Mouse (Mus musculus) small intestine, adult 2 months (tissue): Measurements from ENCODE around the gene Cyp39a1. TPM values are rescaled to one million over a fixed set of nuclear protein-coding genes. Genes with fewer than 3 reads are reported as not detected.

ENCODE experiments used
- H3K27ac ChIP-seq: fragments of 200-500 bp; 2 replicates; pipeline ENCODE4 v1.5.1; 2012; ENCODE audit warnings: low read depth, low read length, control low read depth, inconsistent platforms; ENCODE audit not compliant: insufficient read depth
- H3K27me3 ChIP-seq: fragments of 200-500 bp; 2 replicates; pipeline ENCODE4 v1.6.1; 2012; ENCODE audit warnings: mild to moderate bottlenecking, moderate library complexity, low read length, inconsistent platforms; ENCODE audit not compliant: control insufficient read depth, insufficient read depth
- H3K36me3 ChIP-seq: fragments of 200-500 bp; 2 replicates; pipeline ENCODE4 v1.6.1; 2012; ENCODE audit warnings: mild to moderate bottlenecking, low read length, control low read depth, inconsistent platforms; ENCODE audit not compliant: control insufficient read depth, insufficient read depth
- H3K4me1 ChIP-seq: fragments of 200-500 bp; 2 replicates; pipeline ENCODE4 v1.6.1; 2012; ENCODE audit warnings: low read length, inconsistent platforms, mixed read lengths; ENCODE audit not compliant: control insufficient read depth, insufficient read depth, insufficient read length
- H3K4me3 ChIP-seq: fragments of 200-500 bp; 2 replicates; pipeline ENCODE4 v1.5.1; 2012; ENCODE audit warnings: low read depth, mild to moderate bottlenecking, control low read depth, inconsistent platforms, low read length, moderate library complexity
- CTCF ChIP-seq: fragments of 200-500 bp; IDR thresholded peaks from 2 replicates; pipeline ENCODE4 v1.5.1; 2012; ENCODE audit warnings: low read depth, mild to moderate bottlenecking, control low read depth, inconsistent platforms, low read length, moderate library complexity, mixed read lengths; ENCODE audit not compliant: insufficient replicate concordance, insufficient read length; ENCODE audit errors: extremely low read depth
- POLR2A ChIP-seq: fragments of 200-500 bp; IDR thresholded peaks from 2 replicates; pipeline ENCODE4 v1.6.1; 2012; ENCODE audit warnings: low read depth, mild to moderate bottlenecking, control low read depth, inconsistent platforms, low read length, moderate library complexity
- WGBS: fragments of 180-500 bp; shearing (Covaris S2); methylation state at CpG from one replicate; pipeline ENCODE4 v1.1.7; 2018; 5-methylcytosine and 5-hydroxymethylcytosine counted together
- polyA plus RNA-seq: library from polyadenylated mRNA; depleted of rRNA; stranded (reverse); fragments of >200 nt; gene quantifications from 2 replicates; pipeline ENCODE4 v1.2.3, GENCODE M21; 2012

The Cyp39a1 gene
- polyA plus RNA-seq, 1 experiment: 0.52 TPM

DNA sequence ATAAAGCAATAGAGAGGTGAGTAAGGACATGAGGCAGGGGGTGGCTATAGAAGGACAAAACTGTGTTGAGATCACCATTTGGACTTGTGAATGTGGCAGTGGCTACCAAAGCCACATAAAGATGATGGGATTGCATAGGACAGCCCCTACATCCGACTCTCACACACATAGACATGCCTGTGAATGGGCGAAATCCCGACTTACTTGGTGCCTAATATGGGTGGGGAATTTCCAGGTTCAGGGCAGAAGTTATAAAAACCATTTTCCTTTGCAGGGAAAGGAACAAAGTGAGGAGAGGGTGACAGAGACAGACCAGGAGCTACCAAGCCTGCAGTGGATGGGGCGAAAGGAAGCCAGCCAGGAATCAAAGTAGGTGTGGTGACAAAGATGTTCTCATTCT, 30.1 kb upstream of the Cyp39a1 start:
- H3K27ac ChIP-seq: no peak overlapping the region
- 89% methylated on average over 4 of the region's 4 CpGs for WGBS

DNA sequence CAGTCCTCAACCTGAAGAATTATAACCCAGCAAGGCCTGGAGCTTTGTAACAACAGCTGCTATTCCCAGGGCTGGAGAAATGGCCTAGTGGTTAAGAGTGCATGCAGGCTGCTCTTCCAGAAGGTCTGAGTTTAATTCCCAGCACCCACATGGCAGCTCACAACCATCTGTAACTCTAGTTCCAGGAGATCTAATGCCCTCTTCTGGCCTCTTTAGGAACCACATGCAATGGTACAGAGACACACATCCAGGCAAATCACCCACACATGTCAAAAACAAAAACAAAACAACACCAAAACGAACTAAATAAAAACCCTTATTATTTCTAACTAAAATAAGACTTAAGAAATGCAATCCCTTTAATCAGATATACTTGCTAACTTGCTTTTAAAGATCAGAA, 26.4 kb upstream of the Cyp39a1 start:
- Histone ChIP-seq H3K36me3 (no peaks in the 10 kb centered on the region; the same call in 1 of the 2 replicates), H3K4me3 (no peak overlapping the region), H3K4me1 (no peaks in the 10 kb centered on the region), H3K27ac (no peak overlapping the region), H3K27me3 (no peaks in the 10 kb centered on the region)
- WGBS: 75% methylated on average over 1 of the region's 1 CpGs
- TF ChIP-seq POLR2A: no peak

More for the DNA sequence above, 30.1 kb upstream of the Cyp39a1 start:
- H3K4me3 ChIP-seq: no peak overlapping the region
- no peaks in the 10 kb centered on the region for H3K27me3 ChIP-seq
- no peaks in the 10 kb centered on the region for H3K4me1 ChIP-seq
- TF ChIP-seq POLR2A: no peak
- no peak for TF ChIP-seq CTCF
- H3K36me3 ChIP-seq: no peaks in the 10 kb centered on the region

DNA sequence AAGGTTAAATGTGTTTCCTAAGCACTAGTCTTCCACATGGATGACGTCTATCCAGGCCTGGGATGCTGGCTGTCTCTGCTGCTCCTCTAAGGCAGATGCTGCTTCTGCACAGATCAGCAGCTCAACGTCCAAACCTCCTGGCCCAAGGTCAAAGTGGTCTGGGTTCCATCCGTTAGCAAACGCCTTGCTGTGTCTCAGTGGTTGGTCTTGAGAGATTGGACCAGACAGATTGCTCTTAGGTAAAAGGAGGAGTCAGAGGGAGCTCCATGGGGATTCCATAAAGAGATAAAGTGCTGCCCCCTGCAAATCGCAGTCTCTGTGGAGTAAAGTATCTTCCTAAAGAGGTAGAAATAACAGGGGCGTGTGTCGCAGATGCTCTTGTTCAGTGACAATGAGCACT, 24.0 kb upstream of the Cyp39a1 start:
- Histone ChIP-seq H3K36me3 (no peaks in the 10 kb centered on the region; the same call in 1 of the 2 replicates), H3K27me3 (no peaks in the 10 kb centered on the region), H3K4me1 (no peaks in the 10 kb centered on the region), H3K27ac (no peak overlapping the region), H3K4me3 (no peak overlapping the region)
- no peak for TF ChIP-seq POLR2A
- TF ChIP-seq CTCF: no peak
- 82% methylated on average over 7 of the region's 7 CpGs for WGBS

DNA sequence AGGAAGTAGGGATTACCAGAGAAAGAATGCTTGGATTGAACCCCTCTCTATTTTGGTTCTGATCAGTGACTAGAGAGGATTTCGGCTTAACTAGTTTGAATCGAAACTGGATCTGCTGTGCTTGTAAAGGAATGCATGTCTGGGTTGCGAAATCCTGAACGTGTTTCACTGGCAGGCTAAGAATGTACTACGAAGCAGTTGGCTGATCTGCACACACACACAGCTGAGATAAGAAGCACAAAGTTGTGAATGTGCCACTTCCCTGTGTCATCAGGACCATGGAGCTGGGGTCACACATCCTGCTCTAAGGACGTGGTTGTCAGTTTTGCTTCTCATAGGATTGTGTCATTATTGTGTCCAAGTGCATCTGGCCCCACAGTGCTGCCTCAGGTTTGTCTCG, 22.9 kb upstream of the Cyp39a1 start:
- H3K4me1 ChIP-seq: no peaks in the 10 kb centered on the region
- H3K4me3 ChIP-seq: no peak overlapping the region
- no peak overlapping the region for H3K27ac ChIP-seq
- 39% methylated on average over 7 of the region's 7 CpGs for whole genome bisulfite sequencing
- TF ChIP-seq POLR2A (no peak), CTCF (no peak)
- no peaks in the 10 kb centered on the region for H3K27me3 ChIP-seq
- no peaks in the 10 kb centered on the region; the same call in 1 of the 2 replicates for H3K36me3 ChIP-seq

DNA sequence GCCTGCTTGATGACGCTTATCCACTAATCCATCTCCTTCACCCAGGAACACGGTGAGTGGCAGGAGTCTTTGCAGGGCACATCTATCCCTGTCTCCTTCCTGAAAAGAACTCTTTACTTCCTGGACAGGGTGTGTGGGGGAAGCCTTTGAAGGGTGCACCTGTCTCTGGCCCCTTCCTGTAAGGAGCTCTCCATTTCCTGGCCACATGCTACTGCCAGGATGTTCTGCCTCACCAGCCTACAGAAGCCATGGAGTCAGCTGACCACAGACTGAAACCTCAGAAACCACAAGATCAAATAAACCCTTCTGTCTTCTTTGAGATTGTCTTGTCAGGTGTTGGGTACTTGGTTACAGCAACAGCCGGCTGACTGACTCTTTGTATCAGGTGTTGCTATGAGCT, 22.1 kb upstream of the Cyp39a1 start:
- no peak overlapping the region for H3K27ac ChIP-seq
- WGBS: 86% methylated on average over 3 of the region's 3 CpGs
- no peak overlapping the region for H3K4me3 ChIP-seq
- no peaks in the 10 kb centered on the region; the same call in 1 of the 2 replicates for H3K36me3 ChIP-seq
- no peak for TF ChIP-seq POLR2A
- no peak for TF ChIP-seq CTCF
- H3K27me3 ChIP-seq: no peaks in the 10 kb centered on the region
- no peaks in the 10 kb centered on the region for H3K4me1 ChIP-seq

DNA sequence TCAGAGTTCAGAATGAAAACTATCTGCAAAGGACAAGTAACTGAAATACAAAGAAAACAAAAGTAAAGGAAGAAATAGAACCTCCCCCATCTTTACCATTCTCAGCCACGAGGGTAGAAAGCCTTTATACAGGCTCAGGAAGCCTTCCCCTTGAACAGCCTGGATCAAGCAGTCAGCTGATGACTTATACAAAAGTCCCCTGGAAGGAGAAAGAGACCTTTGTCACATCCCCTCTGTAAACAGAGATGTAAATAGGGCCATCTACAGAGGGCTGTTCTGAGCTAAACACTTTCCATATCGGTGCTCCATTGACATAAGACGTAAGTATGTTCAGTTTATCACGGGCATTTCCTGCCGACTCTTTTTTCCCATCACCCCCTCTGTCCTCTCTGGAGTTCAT, 20.3 kb upstream of the Cyp39a1 start:
- Histone ChIP-seq H3K27ac (no peak overlapping the region), H3K4me3 (no peak overlapping the region), H3K36me3 (no peaks in the 10 kb centered on the region; the same call in 1 of the 2 replicates), H3K27me3 (no peaks in the 10 kb centered on the region), H3K4me1 (no peaks in the 10 kb centered on the region)
- TF ChIP-seq POLR2A: no peak
- no peak for TF ChIP-seq CTCF
- 64% methylated on average over 5 of the region's 5 CpGs for WGBS

DNA sequence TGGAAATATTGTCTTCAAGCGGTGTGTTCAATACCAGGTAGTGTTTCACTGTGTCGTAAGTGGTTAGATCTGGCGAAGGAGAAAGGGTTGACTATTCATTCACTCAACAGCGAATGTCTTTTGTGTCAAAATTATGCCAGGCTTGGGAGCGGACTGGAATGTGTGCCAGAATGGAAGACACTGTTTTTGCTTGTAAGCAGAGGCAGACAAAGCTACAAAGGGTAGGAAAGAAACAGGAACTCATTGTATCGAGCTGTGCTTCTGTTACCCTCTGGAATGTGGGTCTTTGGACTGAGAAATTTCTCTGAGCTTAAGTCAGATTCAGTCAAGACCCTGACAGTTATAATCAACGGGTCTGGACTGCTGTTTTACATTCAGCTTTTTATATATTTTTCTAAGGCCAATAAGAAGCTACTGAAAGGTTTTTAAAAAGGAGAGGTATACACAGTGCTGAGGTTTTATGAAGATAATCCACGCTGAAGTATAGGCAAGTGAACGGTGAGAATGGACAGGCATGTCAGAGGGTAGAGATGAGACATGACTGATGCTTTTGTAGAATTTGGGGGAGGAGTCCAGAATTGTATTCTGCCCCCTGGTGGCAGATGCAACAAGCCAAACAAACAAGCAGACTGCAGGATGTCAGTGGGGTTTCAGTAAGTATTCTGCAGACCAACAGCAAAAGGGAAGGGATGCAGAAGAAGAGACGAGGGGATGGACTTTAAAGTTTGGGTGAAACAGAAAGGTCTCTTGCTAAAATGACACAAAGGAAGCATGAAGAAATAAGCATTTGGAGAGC, 17.4 kb upstream of the Cyp39a1 start:
- Histone ChIP-seq H3K27ac (no peak overlapping the region), H3K36me3 (no peaks in the 10 kb centered on the region), H3K4me3 (no peak overlapping the region), H3K27me3 (no peaks in the 10 kb centered on the region), H3K4me1 (no peaks in the 10 kb centered on the region)
- 88% methylated on average over 10 of the region's 10 CpGs for WGBS
- TF ChIP-seq POLR2A (no peak), CTCF (no peak)
